Mouse (Mus musculus) spleen, adult 2 months (tissue): ENCODE data around the gene Plekhg5.

Source experiments
- CTCF ChIP-seq: fragments of 200-500 bp; IDR thresholded peaks from 2 replicates; pipeline ENCODE4 v1.5.1; 2011; ENCODE audit warnings: mild to moderate bottlenecking, inconsistent platforms; ENCODE audit not compliant: insufficient read depth, insufficient read length, insufficient replicate concordance; ENCODE audit errors: extremely low read depth
- POLR2A ChIP-seq: fragments of 200-500 bp; IDR thresholded peaks from 2 replicates; pipeline ENCODE4 v1.6.1; 2011; ENCODE audit warnings: low read depth, low read length, inconsistent platforms

GRCm38 (mm10) chr4:152115921-152116612 is 43.8 kb downstream of the Plekhg5 start, which contains the start of gene Tnfrsf25:
- TF ChIP-seq CTCF (no peak), POLR2A (no peak)
